Mouse (Mus musculus): ENCODE data around the gene Trim40. TPM values are rescaled to one million over a fixed set of nuclear protein-coding genes. Genes with fewer than 3 reads are reported as not detected.
"Not testable (repeated sequence)": the region's sequence is repeated elsewhere in the genome, so short reads cannot be mapped to it uniquely, and the experiment has no call there.

The Trim40 gene
- polyA plus RNA-seq, 1 experiment, result 0.22 TPM

GRCm38 (mm10) chr17:36896583-36896982, 6.7 kb upstream of the Trim40 start:
- DNase-seq (ENCODE audit: extremely low spot score in 1 of 2, low spot score in 1 of 2), result peak in 1 of 2 experiments; percentile 64

- no peak for DNase-seq (ENCODE audit: extremely low spot score in 1 of 2, low spot score in 1 of 2)
Observed at GRCm38 (mm10) chr17:36893387-36893786, 3.5 kb upstream of the Trim40 start.

GRCm38 (mm10) chr17:36892362-36892761, 2.4 kb upstream of the Trim40 start:
- DNase-seq (ENCODE audit: extremely low spot score in 1 of 2, low spot score in 1 of 2), result peak in 1 of 2 experiments; percentile 73

GRCm38 (mm10) chr17:36891496-36891895, 1.6 kb upstream of the Trim40 start:
- not testable (repeated sequence) for DNase-seq (ENCODE audit: extremely low spot score in 1 of 2, low spot score in 1 of 2)

DNA sequence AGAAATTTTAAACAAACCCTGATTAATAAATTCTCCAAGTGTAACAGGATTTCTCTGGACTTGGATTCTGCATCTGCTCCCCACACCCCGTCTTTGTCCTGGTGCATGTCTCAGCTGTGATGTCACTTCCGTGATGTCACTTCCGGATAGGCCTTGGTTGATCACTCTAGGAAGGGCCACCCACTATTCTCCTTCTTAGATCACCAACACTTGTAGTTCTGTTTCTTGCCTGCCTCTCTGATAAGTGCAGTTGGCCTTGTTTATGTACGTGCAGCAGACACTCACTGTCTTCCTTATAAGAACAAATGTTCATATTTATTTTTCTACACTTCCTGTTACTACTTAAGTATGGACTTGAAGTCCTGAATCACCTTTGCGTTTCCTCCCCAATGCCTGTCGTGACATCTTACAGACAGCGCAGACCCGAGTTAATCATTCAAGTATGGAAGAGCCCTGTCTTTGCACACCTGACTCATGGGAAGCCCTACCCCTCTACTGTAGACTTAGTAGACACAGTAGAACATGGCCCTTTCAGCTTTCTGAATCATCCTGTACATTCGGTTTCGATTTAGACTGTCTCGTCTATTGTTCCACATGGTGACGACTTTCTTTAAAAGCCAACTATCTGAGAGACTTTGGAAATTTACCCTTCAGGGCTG, 4.7 kb downstream of the Trim40 start:
- no peak for DNase-seq (ENCODE audit: extremely low spot score in 1 of 2, low spot score in 1 of 2)

- no peak for DNase-seq (ENCODE audit: extremely low spot score in 1 of 2, low spot score in 1 of 2)
Observed at GRCm38 (mm10) chr17:36883350-36883749, 6.6 kb downstream of the Trim40 start.

GRCm38 (mm10) chr17:36874636-36875035, 15.3 kb downstream of the Trim40 start:
- no peak for DNase-seq (ENCODE audit: extremely low spot score in 1 of 2, low spot score in 1 of 2)

DNA sequence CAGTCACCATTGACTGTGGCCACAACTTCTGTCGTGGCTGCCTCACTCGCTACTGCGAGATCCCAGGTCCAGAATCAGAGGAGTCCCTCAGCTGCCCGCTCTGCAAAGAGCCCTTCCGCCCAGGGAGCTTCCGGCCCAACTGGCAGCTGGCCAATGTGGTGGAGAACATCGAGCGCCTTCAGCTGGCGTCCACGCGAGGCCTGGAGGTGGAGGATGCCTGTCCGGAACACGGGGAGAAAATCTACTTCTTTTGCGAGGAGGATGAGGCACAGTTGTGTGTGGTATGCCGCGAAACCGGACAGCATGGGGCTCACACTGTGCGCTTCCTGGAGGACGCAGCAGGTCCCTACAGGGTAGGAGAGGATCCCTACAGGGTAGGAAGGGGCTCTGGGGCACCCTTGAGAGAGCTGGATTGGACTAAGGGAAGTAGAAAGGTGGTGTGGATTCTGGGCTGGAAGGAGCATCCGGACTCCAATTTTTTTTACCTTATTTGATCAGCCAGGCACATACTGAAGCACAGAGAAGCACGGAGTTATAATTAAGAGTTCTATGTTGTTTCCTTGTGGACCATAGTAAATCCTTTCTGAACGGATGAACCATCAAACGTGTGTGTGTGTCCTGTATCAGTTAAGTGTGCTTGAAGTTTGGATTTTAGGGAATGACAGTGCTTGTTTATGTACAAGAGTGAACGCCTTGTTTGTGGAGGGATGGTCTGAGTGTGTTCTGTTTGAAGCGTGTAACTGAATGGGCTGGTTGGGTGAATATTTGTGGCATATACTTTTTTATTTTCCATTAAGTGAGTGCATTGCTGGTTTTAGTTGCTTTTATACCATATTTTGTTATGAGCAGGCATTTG, 19.7 kb downstream of the Trim40 start:
- DNase-seq (ENCODE audit: extremely low spot score in 1 of 2, low spot score in 1 of 2), result no peak

DNA sequence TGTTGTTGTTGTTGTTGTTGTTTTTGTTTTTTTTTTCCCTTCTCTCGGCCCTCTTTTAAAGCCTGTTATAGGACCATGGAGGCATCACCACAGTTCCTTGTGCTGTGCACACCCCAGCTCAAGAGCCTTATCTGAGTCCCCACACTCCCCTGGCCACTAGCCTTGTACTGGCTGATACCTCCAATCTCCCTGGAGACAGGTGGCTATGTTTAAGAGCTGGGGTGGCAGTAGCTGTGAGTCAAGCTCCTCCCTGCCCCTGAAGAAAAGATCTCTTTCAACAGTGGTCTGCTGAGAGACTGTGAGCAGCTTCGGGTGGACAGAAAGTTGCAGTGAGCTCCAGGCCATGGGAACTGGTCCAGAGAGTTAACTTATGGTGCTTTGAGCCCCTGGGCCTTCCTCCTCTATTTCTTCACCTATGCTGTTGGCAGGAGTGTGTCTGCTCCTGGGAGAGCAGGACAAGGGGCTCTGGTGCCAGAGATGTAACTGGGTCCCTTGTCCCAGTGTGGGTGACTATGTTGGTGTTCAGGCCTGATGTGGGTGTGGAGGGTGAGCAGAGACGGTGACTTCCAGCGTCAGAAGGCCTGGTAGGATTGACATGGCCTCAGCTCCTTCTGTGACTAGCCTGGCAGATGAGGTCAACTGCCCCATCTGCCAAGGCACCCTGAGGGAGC, 20.5 kb downstream of the Trim40 start, which contains the start of gene Trim10:
TSS of gene Trim10 (plus strand) at position 291 of the 671 bp plus-strand sequence.
- no peak for DNase-seq (ENCODE audit: extremely low spot score in 1 of 2, low spot score in 1 of 2)

GRCm38 (mm10) chr17:36868836-36869235, 21.1 kb downstream of the Trim40 start:
- DNase-seq (ENCODE audit: extremely low spot score in 1 of 2, low spot score in 1 of 2), result no peak

- DNase-seq (ENCODE audit: extremely low spot score in 1 of 2, low spot score in 1 of 2), result no peak
Observed at GRCm38 (mm10) chr17:36866719-36867527, 23.0 kb downstream of the Trim40 start, which contains the start of gene Trim15. Trim15 (minus strand) TSS chr17:36867210.

- DNase-seq (ENCODE audit: extremely low spot score in 1 of 2, low spot score in 1 of 2), result no peak
Observed at GRCm38 (mm10) chr17:36861680-36862079, 28.2 kb downstream of the Trim40 start.

DNA sequence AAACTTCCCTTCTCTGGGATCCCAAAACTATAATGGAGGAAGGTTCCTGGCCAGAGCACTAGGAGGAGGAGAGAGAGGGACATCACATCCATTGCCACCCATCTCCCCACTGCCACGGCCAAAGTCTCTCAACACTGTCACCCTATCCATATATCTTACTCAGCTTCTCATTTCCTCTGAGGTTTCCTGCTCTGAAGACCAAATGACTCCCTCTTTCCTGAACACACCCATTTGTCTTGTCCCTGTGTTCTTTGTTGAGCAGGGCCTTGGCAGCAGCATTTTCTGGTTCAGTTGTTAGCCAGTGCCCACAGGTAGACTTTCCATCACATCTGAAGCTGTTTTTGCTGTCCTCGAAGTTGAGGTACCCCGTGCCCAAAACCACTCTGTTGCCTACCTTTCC, 31.7 kb downstream of the Trim40 start:
- no peak for DNase-seq (ENCODE audit: extremely low spot score in 1 of 2, low spot score in 1 of 2)

DNA sequence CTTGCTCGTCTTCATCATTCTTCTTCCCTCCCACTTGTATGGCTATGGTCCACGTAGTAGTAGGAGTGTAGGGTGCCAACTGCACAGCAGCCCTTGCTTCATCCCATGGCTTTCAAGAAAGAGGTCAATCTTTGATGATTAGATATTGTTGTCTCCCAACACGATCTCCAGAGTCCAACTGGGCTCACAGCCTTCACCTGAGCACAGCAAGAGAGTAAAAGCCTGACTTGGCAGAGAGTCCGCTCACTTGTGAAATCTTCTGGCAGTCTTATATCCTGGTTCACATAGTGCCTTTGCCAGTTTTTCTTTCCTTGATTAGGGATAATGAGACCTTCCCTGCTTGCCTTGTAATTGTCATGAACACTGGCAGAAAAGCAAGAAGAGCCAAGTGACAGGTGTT, 33.7 kb downstream of the Trim40 start:
- no peak for DNase-seq (ENCODE audit: extremely low spot score in 1 of 2, low spot score in 1 of 2)

DNA sequence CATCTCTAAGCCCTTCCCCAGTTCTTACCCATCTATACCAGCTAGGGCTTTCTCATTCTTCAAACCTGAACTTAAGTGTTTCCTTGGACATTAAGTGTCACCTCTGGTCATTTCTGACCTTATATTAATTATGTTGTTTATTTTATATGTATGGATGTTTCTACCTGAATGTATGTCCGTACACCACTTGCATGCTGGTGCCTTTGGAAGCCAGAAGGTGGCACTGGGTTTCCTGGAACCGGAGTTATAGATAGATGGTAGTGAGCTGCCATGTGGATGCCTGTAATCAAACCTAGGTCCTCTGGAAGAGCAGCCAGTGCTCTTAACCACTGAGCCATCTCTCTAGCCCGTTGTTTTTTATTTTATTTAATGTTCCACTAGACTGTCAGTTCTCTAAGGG, 34.4 kb downstream of the Trim40 start:
- no peak for DNase-seq (ENCODE audit: extremely low spot score in 1 of 2, low spot score in 1 of 2)

- no peak for DNase-seq (ENCODE audit: extremely low spot score in 1 of 2, low spot score in 1 of 2)
Observed at GRCm38 (mm10) chr17:36851627-36852026, 38.3 kb downstream of the Trim40 start.

- DNase-seq (ENCODE audit: extremely low spot score in 1 of 2, low spot score in 1 of 2), result no peak
Observed at GRCm38 (mm10) chr17:36851200-36851599, 38.7 kb downstream of the Trim40 start.

DNA sequence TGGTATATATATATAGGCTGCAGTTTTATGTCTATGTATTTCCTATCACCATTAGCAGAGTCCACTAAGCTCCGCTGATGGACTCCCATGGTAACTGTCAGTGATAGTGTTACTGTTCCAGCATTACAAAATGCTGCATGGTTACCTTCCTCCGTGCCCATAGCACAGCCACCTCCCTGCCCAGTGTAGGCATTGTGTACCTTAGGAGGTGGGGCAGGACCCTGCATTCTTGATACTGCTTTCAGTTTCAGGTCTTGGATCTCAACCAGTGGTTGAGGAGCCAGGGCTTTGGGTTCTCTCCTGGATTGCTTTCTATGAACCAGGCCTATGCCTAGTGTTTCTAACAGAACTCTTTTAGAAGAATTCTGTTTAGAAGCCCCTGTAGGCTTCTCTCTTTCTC, 39.9 kb downstream of the Trim40 start:
- no peak for DNase-seq (ENCODE audit: extremely low spot score in 1 of 2, low spot score in 1 of 2)

DNA sequence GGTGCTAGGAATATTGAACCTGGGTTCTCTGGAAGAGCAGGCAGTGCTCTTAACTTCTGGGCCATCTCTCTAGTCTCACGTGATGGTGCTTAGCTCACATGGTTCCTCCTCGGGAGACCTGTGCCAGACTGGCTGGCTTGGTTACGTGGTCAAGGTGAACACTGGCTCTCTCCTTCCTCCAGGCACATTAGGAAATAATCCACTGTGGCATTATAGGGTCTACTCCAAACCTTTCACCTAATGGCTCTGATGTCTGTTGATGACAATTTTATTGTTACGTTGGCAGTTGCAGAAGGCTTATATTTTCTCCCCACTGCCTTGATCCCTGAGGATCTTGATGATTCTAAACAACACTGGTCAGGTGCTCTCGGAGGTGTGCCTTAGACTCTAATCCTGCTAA, 41.0 kb downstream of the Trim40 start:
- no peak for DNase-seq (ENCODE audit: extremely low spot score in 1 of 2, low spot score in 1 of 2)

DNA sequence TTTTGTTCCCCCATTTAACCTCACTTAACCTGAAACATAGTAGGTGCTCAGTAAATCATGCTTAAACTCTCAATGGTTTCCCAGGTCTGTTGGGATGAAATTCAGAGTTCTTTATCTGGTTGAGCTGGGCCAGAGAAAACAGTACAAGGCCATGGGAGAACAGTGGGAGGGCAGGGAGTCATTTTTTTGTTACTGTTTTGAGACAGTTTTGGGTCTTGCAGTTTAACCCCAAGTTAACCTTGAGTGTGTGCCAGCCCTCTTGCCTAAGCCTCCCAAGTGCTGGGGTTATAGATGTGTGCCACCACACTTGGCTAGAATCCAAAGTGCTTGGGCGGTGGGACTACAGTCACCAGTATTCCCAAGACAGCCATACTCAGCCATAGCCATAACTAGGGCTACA, 45.2 kb downstream of the Trim40 start:
- no peak for DNase-seq (ENCODE audit: extremely low spot score in 1 of 2, low spot score in 1 of 2)

All from frontal cortex, adult 2 months (tissue).